Mouse (Mus musculus) bone marrow macrophage, adult 2 months (primary cell): ENCODE data around the gene Wnt9a.

Experiments
- CTCF ChIP-seq: IDR thresholded peaks from 2 replicates; pipeline ENCODE4 v1.5.1; 2012; ENCODE audit warnings: low read depth, mild to moderate bottlenecking, low read length, moderate library complexity
- POLR2A ChIP-seq: IDR thresholded peaks from 2 replicates; pipeline ENCODE4 v1.6.1; 2012; ENCODE audit warnings: mild to moderate bottlenecking, low read depth, low read length, borderline replicate concordance

DNA sequence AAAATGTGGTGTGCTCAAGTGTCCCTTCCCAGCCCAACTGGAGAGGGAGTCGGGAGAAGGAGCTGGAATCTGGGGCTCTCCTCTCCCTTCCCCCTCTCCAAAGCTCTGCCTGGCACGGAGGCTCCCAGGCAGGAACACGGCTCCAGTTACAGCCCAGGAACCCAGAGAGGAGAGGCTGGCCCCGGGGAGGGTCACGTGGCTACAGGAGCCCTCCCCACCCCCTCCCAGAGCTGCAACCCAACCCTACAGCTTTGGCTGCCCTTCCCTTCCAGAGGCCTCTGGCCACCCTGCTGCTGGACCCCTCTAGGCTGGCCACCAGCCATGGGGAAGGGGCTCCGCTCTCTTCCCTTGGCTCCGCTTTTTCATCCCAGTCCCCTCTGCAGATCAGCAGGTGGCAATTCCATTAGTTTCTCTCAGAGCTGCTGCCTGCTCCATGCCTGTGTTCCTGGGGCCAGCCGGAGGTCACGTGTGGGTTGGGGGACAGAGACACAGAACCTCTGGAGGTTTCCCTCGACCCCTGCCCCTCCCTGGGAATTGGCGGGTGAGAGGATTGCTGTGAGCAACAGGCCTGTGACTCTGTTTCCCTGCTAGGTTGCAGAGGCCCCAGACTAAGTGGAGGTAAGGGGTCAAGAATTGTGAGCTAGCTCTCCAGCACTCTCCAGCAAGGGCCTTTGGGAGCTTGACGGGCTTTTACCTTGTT is 2.5 kb downstream of the Wnt9a start:
- TF ChIP-seq CTCF (no peak), POLR2A (no peak)
